Mouse (Mus musculus) heart, adult 10 weeks (tissue): Measurements from ENCODE around the gene Drc3. TPM values are rescaled to one million over a fixed set of nuclear protein-coding genes. Genes with fewer than 3 reads are reported as not detected.

Source experiments
- polyA plus RNA-seq: library from polyadenylated mRNA; stranded (reverse); fragments of 350-450 nt; fragmentation: Illumina TruSeq; extraction: RNeasy Lipid Tissue Mini Kit (QIAGEN cat#74804); gene quantifications from one replicate; pipeline ENCODE4 v1.2.3, GENCODE M21; 2014; ENCODE audit warnings: low read depth, low replicate concordance

Drc3 gene
- 5.1 TPM for polyA plus RNA-seq

GRCm38 (mm10) chr11:60352559-60353411 is at the start of gene Drc3, which contains the start of gene Tom1l2:
Gene Drc3, plus strand, starts transcription at chr11:60353329.
Gene Tom1l2, minus strand, starts transcription at chr11:60352905.

GRCm38 (mm10) chr11:60416963-60417716 is 64.0 kb downstream of the Drc3 start, which contains the start of gene Gid4:
Gene Gid4, plus strand, starts transcription at chr11:60417145.

GRCm38 (mm10) chr11:60417717-60418472 is 64.8 kb downstream of the Drc3 start, which contains the start of gene Atpaf2:
Gene Atpaf2, minus strand, starts transcription at chr11:60418457.

Other genes with a start within 250 kb of the Drc3 start
- 19.7 TPM for gene Rai1, start 248.3 kb upstream of the Drc3 start, polyA plus RNA-seq
- 22.1 TPM for gene Srebf1, start 130.7 kb upstream of the Drc3 start, polyA plus RNA-seq
- gene Tom1l2, start 424 bp upstream of the Drc3 start, polyA plus RNA-seq = 118 TPM
- 40.5 TPM for gene Gid4, start 63.8 kb downstream of the Drc3 start, polyA plus RNA-seq
- gene Atpaf2, start 65.1 kb downstream of the Drc3 start, polyA plus RNA-seq = 34.0 TPM
- gene Drg2, start 101.3 kb downstream of the Drc3 start, polyA plus RNA-seq = 34.4 TPM
- gene Myo15, start 116.0 kb downstream of the Drc3 start, polyA plus RNA-seq = not detected
- 48.5 TPM for gene Alkbh5, start 183.1 kb downstream of the Drc3 start, polyA plus RNA-seq